8 mouse cellular contexts compared by ENCODE assay signal in genomic region chr8:94601607-94602385, GRCm38 (mm10). TPM values are rescaled to one million over a fixed set of nuclear protein-coding genes. Genes with fewer than 3 reads are reported as not detected.
A peak's percentile ranks its signal among the peaks of the same experiment; 100 is the strongest.
DNase-seq lines count a peak whose midpoint lies in the region; ATAC-seq and TF ChIP-seq lines count a peak whose summit lies in the region.

Rspry1 (plus strand) TSS chr8:94601937.
Fam192a (minus strand) TSS chr8:94601997.

- in situ Hi-C loops in CH12.LX (cut with MboI; ENCODE audit: low pct_ligation_motif_present, low pct_unique_long_range_greater_than_20kb, low sequenced_read_pairs): no loop called here

- peaks cover 0 to 24% of the 10 kb centered on the region in 2 experiments; a peak in 2 of 4 replicates for H3K4me1 ChIP-seq in CH12.LX (ENCODE audit: control insufficient read depth in 1 of 2, insufficient read depth in 2 of 2)
- H3K4me1 ChIP-seq in forebrain, embryonic 11.5 days (replicated peaks; ENCODE audit: control insufficient read depth, insufficient read depth, low read length): peaks cover 9% of the 10 kb centered on the region
- H3K4me1 ChIP-seq in heart, embryonic 16.5 days (ENCODE audit: control insufficient read depth, insufficient read depth, low read length): peaks cover 16% of the 10 kb centered on the region
- peaks cover 31% of the 10 kb centered on the region for H3K4me1 ChIP-seq in liver, embryonic 15.5 days (replicated peaks)
- peaks cover 23% of the 10 kb centered on the region for H3K4me1 ChIP-seq in neural tube, embryonic 12.5 days

- H3K79me2 ChIP-seq in CH12.LX (replicated peaks; ENCODE audit: control insufficient read depth, extremely low read depth, insufficient read depth, poor library complexity, severe bottlenecking): peaks cover 51% of the 10 kb centered on the region

- peak within 1 kb of the TSS; percentile 83 for H3K9ac ChIP-seq in CH12.LX (ENCODE audit: insufficient read depth, low read depth)
- H3K9ac ChIP-seq in forebrain, embryonic 11.5 days (ENCODE audit: low read length): peak within 1 kb of the TSS; percentile 90
- peak within 1 kb of the TSS; percentile 90 for H3K9ac ChIP-seq in heart, embryonic 16.5 days (ENCODE audit: low read length)
- H3K9ac ChIP-seq in liver, embryonic 15.5 days: peak within 1 kb of the TSS; percentile 94
- peak within 1 kb of the TSS; percentile 92 for H3K9ac ChIP-seq in neural tube, embryonic 12.5 days

- no peaks in the 10 kb centered on the region for H3K9me3 ChIP-seq in CH12.LX (replicated peaks; ENCODE audit: low read length)
- no peaks in the 10 kb centered on the region for H3K9me3 ChIP-seq in forebrain, embryonic 11.5 days (ENCODE audit: control insufficient read depth, low read length)
- H3K9me3 ChIP-seq in heart, embryonic 16.5 days (replicated peaks; ENCODE audit: control insufficient read depth, low read length): no peaks in the 10 kb centered on the region
- H3K9me3 ChIP-seq in liver, embryonic 15.5 days (replicated peaks): no peaks in the 10 kb centered on the region
- no peaks in the 10 kb centered on the region for H3K9me3 ChIP-seq in neural tube, embryonic 12.5 days

- peak within 1 kb of the TSS; percentile 93 to 99 (median 99) for H3K4me3 ChIP-seq in CH12.LX (replicated peaks in 1 of 3; ENCODE audit: low read depth in 2 of 3, low read length in 2 of 3, poor library complexity in 1 of 3)
- peak within 1 kb of the TSS; percentile 81 for H3K4me3 ChIP-seq in forebrain, embryonic 11.5 days (ENCODE audit: low read depth, low read length)
- peak within 1 kb of the TSS; percentile 80 for H3K4me3 ChIP-seq in heart, embryonic 16.5 days (ENCODE audit: low read length)
- peak within 1 kb of the TSS; percentile 94 for H3K4me3 ChIP-seq in liver, embryonic 15.5 days (replicated peaks)
- H3K4me3 ChIP-seq in neural tube, embryonic 12.5 days: peak within 1 kb of the TSS; percentile 98

- ATAC-seq in forebrain, embryonic 11.5 days (replicated peaks; ENCODE audit: low FRiP score): peak; percentile 100
- peak; percentile 100 for ATAC-seq in heart, embryonic 16.5 days (replicated peaks; ENCODE audit: extremely low read depth, insufficient read depth, low FRiP score)
- ATAC-seq in liver, embryonic 15.5 days (ENCODE audit: insufficient read depth): peak; percentile 99
- peak; percentile 100 for ATAC-seq in neural tube, embryonic 12.5 days (ENCODE audit: low FRiP score, low read depth)

- no peak for TF ChIP-seq EP300 in CH12.LX (IDR thresholded peaks at IDR 0.05; ENCODE audit: low read length)

- peak within 1 kb of the TSS; percentile 62 for H3K27ac ChIP-seq in CH12.LX (ENCODE audit: insufficient read depth, low read depth)
- peak within 1 kb of the TSS; percentile 70 for H3K27ac ChIP-seq in forebrain, embryonic 11.5 days (ENCODE audit: low read depth, low read length)
- peak within 1 kb of the TSS; percentile 85 for H3K27ac ChIP-seq in heart, embryonic 16.5 days (ENCODE audit: low read length)
- peak within 1 kb of the TSS; percentile 83 for H3K27ac ChIP-seq in liver, embryonic 15.5 days (replicated peaks)
- peak within 1 kb of the TSS; percentile 65 for H3K27ac ChIP-seq in neural tube, embryonic 12.5 days

- DNase-seq in CH12.LX (ENCODE audit: extremely low read depth): peak; percentile 100
- peak; percentile 100 for DNase-seq in c-Kit-positive CD71-positive TER-119-negative erythroid progenitor cells, embryonic 14.5 days (ENCODE audit: low read depth)
- peak; percentile 99 for DNase-seq in forebrain, embryonic 11.5 days (ENCODE audit: low spot score)
- peak; percentile 99 to 100 for DNase-seq in kidney, postnatal 36 days
- DNase-seq in telencephalon, adult 2 months (ENCODE audit: low read depth, low spot score): peak; percentile 100

- peaks cover 0 to 11% of the 10 kb centered on the region in 2 experiments for H3K36me3 ChIP-seq in CH12.LX (replicated peaks in 1 of 2; ENCODE audit: control insufficient read depth in 1 of 2, insufficient read depth in 1 of 2, low read length in 1 of 2)
- no peaks in the 10 kb centered on the region for H3K36me3 ChIP-seq in forebrain, embryonic 11.5 days (ENCODE audit: control insufficient read depth, insufficient read depth, low read length)
- no peaks in the 10 kb centered on the region for H3K36me3 ChIP-seq in heart, embryonic 16.5 days (ENCODE audit: control insufficient read depth, insufficient read depth)
- 0 out of 2 replicates have a peak, but pooled peaks cover 4% of the 10 kb centered on the region for H3K36me3 ChIP-seq in liver, embryonic 15.5 days (replicated peaks)
- no peaks in the 10 kb centered on the region for H3K36me3 ChIP-seq in neural tube, embryonic 12.5 days

- no peak for TF ChIP-seq RAD21 in CH12.LX (IDR thresholded peaks at IDR 0.05; ENCODE audit: low read depth, low read length)

- peak; percentile 79 for TF ChIP-seq POLR2A in CH12.LX (IDR thresholded peaks at IDR 0.05; ENCODE audit: low read depth, low read length)

- WGBS in forebrain, embryonic 11.5 days: under 1% methylated on average over 55 of the region's 55 CpGs
- under 1% methylated on average over 55 of the region's 55 CpGs for WGBS in heart, embryonic 16.5 days
- under 1% methylated on average over 55 of the region's 55 CpGs for WGBS in liver, embryonic 15.5 days (ENCODE audit: insufficient replicate concordance)
- under 1% methylated on average over 55 of the region's 55 CpGs for WGBS in neural tube, embryonic 12.5 days

- no peaks in the 10 kb centered on the region for H3K27me3 ChIP-seq in CH12.LX (replicated peaks)
- H3K27me3 ChIP-seq in forebrain, embryonic 11.5 days (ENCODE audit: control insufficient read depth, insufficient read depth, low read length): no peaks in the 10 kb centered on the region
- H3K27me3 ChIP-seq in heart, embryonic 16.5 days (ENCODE audit: control insufficient read depth, insufficient read depth, low read length): no peaks in the 10 kb centered on the region
- no peaks in the 10 kb centered on the region for H3K27me3 ChIP-seq in liver, embryonic 15.5 days
- H3K27me3 ChIP-seq in neural tube, embryonic 12.5 days (replicated peaks): no peaks in the 10 kb centered on the region

- dilution Hi-C loops in CH12.LX (cut with MboI; ENCODE audit: extremely low pct_ligation_motif_present, extremely low pct_unique_long_range_greater_than_20kb, low sequenced_read_pairs): no loop called here

- peak within 1 kb of the TSS; percentile 99 for H3K4me2 ChIP-seq in CH12.LX (ENCODE audit: insufficient read depth, low read depth, poor library complexity, severe bottlenecking)
- H3K4me2 ChIP-seq in forebrain, embryonic 11.5 days (ENCODE audit: low read depth, low read length, severe bottlenecking): peak within 1 kb of the TSS; percentile 96
- peak within 1 kb of the TSS; percentile 95 for H3K4me2 ChIP-seq in heart, embryonic 16.5 days (ENCODE audit: low read depth, low read length)
- H3K4me2 ChIP-seq in liver, embryonic 15.5 days: peak within 1 kb of the TSS; percentile 95
- peak within 1 kb of the TSS; percentile 95 for H3K4me2 ChIP-seq in neural tube, embryonic 12.5 days (replicated peaks)

- no peak for TF ChIP-seq CTCF in CH12.LX (conservative IDR thresholded peaks at IDR 0.05 in 1 of 2, IDR thresholded peaks at IDR 0.05 in 1 of 2; ENCODE audit: low read depth in 2 of 2, low read length in 2 of 2)

TF ChIP-seq in CH12.LX, 34 proteins besides CTCF, POLR2A, EP300 and RAD21 (continues in another document):
- peak; percentile 56; the same call in 1 of the 2 replicates for TF ChIP-seq TCF12 (IDR thresholded peaks at IDR 0.05; ENCODE audit: low read depth, low read length)
- peak; percentile 91 for TF ChIP-seq MAX (IDR thresholded peaks at IDR 0.05; ENCODE audit: low read length)
- TF ChIP-seq MYC (IDR thresholded peaks at IDR 0.05; ENCODE audit: low read depth, low read length): peak; percentile 44; the same call in 1 of the 2 replicates
- TF ChIP-seq ELF1 (IDR thresholded peaks at IDR 0.05; ENCODE audit: low read depth, low read length): peak; percentile 97
- TF ChIP-seq JUND (conservative IDR thresholded peaks at IDR 0.05; ENCODE audit: low read depth, low read length): no peak
- TF ChIP-seq USF1 (IDR thresholded peaks at IDR 0.05; ENCODE audit: low read depth, low read length): peak; percentile 100
- TF ChIP-seq MEF2A (IDR thresholded peaks at IDR 0.05; ENCODE audit: borderline replicate concordance, low read depth, low read length): no peak
- peak; percentile 96 for TF ChIP-seq SIN3A (IDR thresholded peaks at IDR 0.05; ENCODE audit: low read length)
- no peak for TF ChIP-seq PAX5 (IDR thresholded peaks at IDR 0.05; ENCODE audit: low read length)
- no peak for TF ChIP-seq RCOR1 (conservative IDR thresholded peaks at IDR 0.05; ENCODE audit: low read depth, low read length)
- peak; percentile 68 for TF ChIP-seq MXI1 (IDR thresholded peaks at IDR 0.05; ENCODE audit: low read depth, low read length)
- peak; percentile 59; the same call in 1 of the 2 replicates for TF ChIP-seq TBP (conservative IDR thresholded peaks at IDR 0.05; ENCODE audit: low read depth, low read length)
- TF ChIP-seq KAT2A (IDR thresholded peaks at IDR 0.05; ENCODE audit: insufficient replicate concordance, low read length): peak; percentile 72; the same call in 1 of the 2 replicates
- TF ChIP-seq GABPA (IDR thresholded peaks at IDR 0.05; ENCODE audit: insufficient replicate concordance, low read depth, low read length): no peak
- peak; percentile 75 for TF ChIP-seq CHD2 (IDR thresholded peaks at IDR 0.05; ENCODE audit: low read length)
- TF ChIP-seq CHD1 (IDR thresholded peaks at IDR 0.05; ENCODE audit: low read depth, low read length): no peak
- TF ChIP-seq IRF4 (IDR thresholded peaks at IDR 0.05; ENCODE audit: low read depth, low read length): no peak

RNA-seq across cellular contexts. Expression of gene Rspry1, which starts in this region (rescaled TPM):
- 17.5 and 18.0 TPM in 2 replicates for total RNA-seq in CH12.LX (2012; rRNA removed)
- total RNA-seq in CH12.LX (2014; rRNA removed): 23.5 and 26.9 TPM in 2 replicates
- polyA plus RNA-seq in CH12.LX (2012; ENCODE audit: insufficient read length, low read depth): 11.4 and 13.4 TPM in 2 replicates
- polyA plus RNA-seq in forebrain, embryonic 11.5 days (2014; fragmentation: Nextera tagmentation; extraction: Ambion mirVana): 53.4 and 55.2 TPM in 2 replicates
- 23.6 and 26.8 TPM in 2 replicates for polyA plus RNA-seq in heart, embryonic 16.5 days (2015; fragmentation: Nextera tagmentation; extraction: Ambion mirVana)
- 15.3 and 16.8 TPM in 2 replicates for polyA plus RNA-seq in liver, embryonic 15.5 days (2015; fragmentation: Nextera tagmentation; extraction: Ambion mirVana)
- polyA plus RNA-seq in neural tube, embryonic 12.5 days (2016; fragmentation: Nextera tagmentation; extraction: Ambion mirVana): 52.0 and 57.4 TPM in 2 replicates

RNA-seq across cellular contexts. Expression of gene Fam192a, which starts in this region (rescaled TPM):
- total RNA-seq in CH12.LX (2012; rRNA removed) (30.7 and 35.5 TPM in 2 replicates), CH12.LX (2014; rRNA removed) (37.6 and 43.7 TPM in 2 replicates)
- polyA plus RNA-seq in CH12.LX (2012; ENCODE audit: insufficient read length, low read depth): 80.3 and 95.6 TPM in 2 replicates
- polyA plus RNA-seq in forebrain, embryonic 11.5 days (2014; fragmentation: Nextera tagmentation; extraction: Ambion mirVana): 102 and 108 TPM in 2 replicates
- polyA plus RNA-seq in heart, embryonic 16.5 days (2015; fragmentation: Nextera tagmentation; extraction: Ambion mirVana): 34.7 and 42.1 TPM in 2 replicates
- polyA plus RNA-seq in liver, embryonic 15.5 days (2015; fragmentation: Nextera tagmentation; extraction: Ambion mirVana): 24.9 and 27.5 TPM in 2 replicates
- polyA plus RNA-seq in neural tube, embryonic 12.5 days (2016; fragmentation: Nextera tagmentation; extraction: Ambion mirVana): 95.2 and 105 TPM in 2 replicates

Comparison
In these comparisons a context has a peak if more than half of its experiments do, and no peak if none do; other contexts are left out.
1. Peak in every context shown above with its lines: DNase-seq, ATAC-seq, H3K4me3 ChIP-seq and H3K27ac ChIP-seq.